Mouse (Mus musculus): ENCODE measurements at regions not wholly inside any gene's neighbourhood (a gene's known extent, or its start where the extent isn't known, plus 50 kb on each side); places are given as distances from the start of the nearest gene placed in this dataset.

GRCm38 (mm10) chr16:65174561-65174960 is 68.9 kb upstream of the Htr1f start:
- H3K4me2 ChIP-seq (ENCODE audit: low read length), result no peak overlapping the region
- H3K4me3 ChIP-seq (replicated peaks; ENCODE audit: low read length), result no peak overlapping the region
- H3K4me1 ChIP-seq (replicated peaks; ENCODE audit: control insufficient read depth, insufficient read depth, low read length), result no peaks in the 10 kb centered on the region
- H3K27ac ChIP-seq (ENCODE audit: low read length), result no peak overlapping the region
- H3K9ac ChIP-seq (replicated peaks; ENCODE audit: low read depth, low read length), result no peak overlapping the region
- WGBS, result 74% methylated on average over 3 of the region's 3 CpGs
- ATAC-seq, result no peak
- H3K27me3 ChIP-seq (replicated peaks; ENCODE audit: control insufficient read depth, insufficient read depth, low read length), result no peaks in the 10 kb centered on the region
- H3K9me3 ChIP-seq (ENCODE audit: control insufficient read depth, low read length), result no peaks in the 10 kb centered on the region
- no peaks in the 10 kb centered on the region for H3K36me3 ChIP-seq (ENCODE audit: control insufficient read depth, insufficient read depth)

DNA sequence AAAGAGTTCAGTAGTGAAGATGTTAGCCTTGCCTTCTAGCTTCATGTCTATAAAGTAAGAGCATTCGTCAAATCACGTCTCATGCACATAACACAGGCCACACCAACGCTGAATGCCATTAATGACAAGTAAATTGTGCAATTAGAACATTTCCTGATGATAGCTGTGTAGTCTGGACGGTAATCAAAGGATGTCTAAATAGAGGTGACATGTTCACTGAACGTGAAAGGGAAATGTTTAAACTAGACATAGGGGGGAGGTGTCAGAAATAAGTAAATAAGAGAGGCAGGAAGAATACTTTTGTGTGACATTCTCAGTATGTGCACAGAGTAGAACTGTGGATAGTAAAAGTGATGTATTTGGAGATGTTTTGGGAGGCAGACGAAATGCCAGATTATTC is 61.5 kb upstream of the Htr1f start:
- H3K4me1 ChIP-seq (replicated peaks; ENCODE audit: control insufficient read depth, insufficient read depth, low read length), result no peaks in the 10 kb centered on the region
- ATAC-seq, result no peak
- WGBS, result 32% methylated on average over 6 of the region's 6 CpGs
- no peak overlapping the region for H3K9ac ChIP-seq (replicated peaks; ENCODE audit: low read depth, low read length)
- H3K36me3 ChIP-seq (ENCODE audit: control insufficient read depth, insufficient read depth), result no peaks in the 10 kb centered on the region
- H3K4me3 ChIP-seq (replicated peaks; ENCODE audit: low read length), result no peak overlapping the region
- H3K9me3 ChIP-seq (ENCODE audit: control insufficient read depth, low read length), result no peaks in the 10 kb centered on the region
- no peak overlapping the region for H3K4me2 ChIP-seq (ENCODE audit: low read length)
- no peak overlapping the region for H3K27ac ChIP-seq (ENCODE audit: low read length)
- H3K27me3 ChIP-seq (replicated peaks; ENCODE audit: control insufficient read depth, insufficient read depth, low read length), result no peaks in the 10 kb centered on the region

- H3K9me3 ChIP-seq (ENCODE audit: control insufficient read depth, low read length), result no peaks in the 10 kb centered on the region
- no peak overlapping the region for H3K9ac ChIP-seq (replicated peaks; ENCODE audit: low read depth, low read length)
- no peak overlapping the region for H3K27ac ChIP-seq (ENCODE audit: low read length)
- no peak overlapping the region for H3K4me3 ChIP-seq (replicated peaks; ENCODE audit: low read length)
- no peaks in the 10 kb centered on the region for H3K27me3 ChIP-seq (replicated peaks; ENCODE audit: control insufficient read depth, insufficient read depth, low read length)
- 84% methylated on average over 3 of the region's 3 CpGs for WGBS
- H3K4me1 ChIP-seq (replicated peaks; ENCODE audit: control insufficient read depth, insufficient read depth, low read length), result no peaks in the 10 kb centered on the region
- H3K36me3 ChIP-seq (ENCODE audit: control insufficient read depth, insufficient read depth), result no peaks in the 10 kb centered on the region
- ATAC-seq, result no peak
- no peak overlapping the region for H3K4me2 ChIP-seq (ENCODE audit: low read length)
These were observed 57.1 kb upstream of the Htr1f start for GRCm38 (mm10) chr16:65162766-65163165.

DNA sequence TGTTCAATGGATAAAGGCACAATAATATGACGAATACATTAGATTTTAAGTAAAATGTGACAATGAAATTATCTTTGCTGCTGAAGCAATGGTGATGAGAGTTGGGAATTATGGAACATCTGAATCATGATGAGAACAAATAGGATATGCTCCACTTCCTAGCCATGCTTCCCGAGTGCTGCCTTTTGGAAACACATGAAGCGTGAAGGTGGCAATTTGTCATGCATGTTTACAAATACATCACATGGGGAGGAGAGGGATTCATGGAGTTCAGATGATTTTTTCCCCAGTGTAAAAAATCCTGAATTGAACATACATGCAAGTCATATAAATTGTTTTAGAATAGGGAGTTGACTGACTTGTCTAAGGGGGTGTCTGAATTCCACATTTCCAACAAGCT is 54.6 kb upstream of the Htr1f start:
- Histone ChIP-seq H3K9me3 (ENCODE audit: control insufficient read depth, low read length) (no peaks in the 10 kb centered on the region), H3K27ac (ENCODE audit: low read length) (no peak overlapping the region), H3K4me1 (replicated peaks; ENCODE audit: control insufficient read depth, insufficient read depth, low read length) (no peaks in the 10 kb centered on the region), H3K4me3 (replicated peaks; ENCODE audit: low read length) (no peak overlapping the region), H3K27me3 (replicated peaks; ENCODE audit: control insufficient read depth, insufficient read depth, low read length) (no peaks in the 10 kb centered on the region), H3K4me2 (ENCODE audit: low read length) (no peak overlapping the region), H3K36me3 (ENCODE audit: control insufficient read depth, insufficient read depth) (no peaks in the 10 kb centered on the region), H3K9ac (replicated peaks; ENCODE audit: low read depth, low read length) (no peak overlapping the region)
- ATAC-seq, result no peak
- WGBS, result 68% methylated on average over 3 of the region's 3 CpGs

GRCm38 (mm10) chr16:65155536-65155935 is 49.9 kb upstream of the Htr1f start:
- Histone ChIP-seq H3K9me3 (ENCODE audit: control insufficient read depth, low read length) (no peaks in the 10 kb centered on the region), H3K4me1 (replicated peaks; ENCODE audit: control insufficient read depth, insufficient read depth, low read length) (no peaks in the 10 kb centered on the region), H3K27me3 (replicated peaks; ENCODE audit: control insufficient read depth, insufficient read depth, low read length) (no peaks in the 10 kb centered on the region), H3K9ac (replicated peaks; ENCODE audit: low read depth, low read length) (no peak overlapping the region), H3K27ac (ENCODE audit: low read length) (no peak overlapping the region), H3K4me3 (replicated peaks; ENCODE audit: low read length) (no peak overlapping the region), H3K36me3 (ENCODE audit: control insufficient read depth, insufficient read depth) (no peaks in the 10 kb centered on the region), H3K4me2 (ENCODE audit: low read length) (no peak overlapping the region)
- no peak for ATAC-seq
- WGBS, result 56% methylated on average over 1 of the region's 1 CpGs

All from forebrain, embryonic 16.5 days (tissue).